Mouse (Mus musculus) thymus, adult 18-20 months (tissue): ENCODE measurements around the gene Arpc2.

Experiments
- DNase-seq, 2 experiments: peaks; one replicate each; pipeline ENCODE4 v3.0.0; 2022; ENCODE audit warnings: mixed read lengths in 2 of 2

Arpc2 gene

GRCm38 (mm10) chr1:74239618-74240017 is 3.7 kb downstream of the Arpc2 start:
- DNase-seq: no peak

GRCm38 (mm10) chr1:74240311-74240710 is 4.4 kb downstream of the Arpc2 start:
- no peak for DNase-seq

GRCm38 (mm10) chr1:74240832-74241231 is 4.9 kb downstream of the Arpc2 start:
- no peak for DNase-seq

GRCm38 (mm10) chr1:74245525-74245924 is 9.6 kb downstream of the Arpc2 start:
- DNase-seq: no peak

GRCm38 (mm10) chr1:74248799-74249198 is 12.9 kb downstream of the Arpc2 start:
- peak in 1 of 2 experiments; percentile 54 for DNase-seq

GRCm38 (mm10) chr1:74249331-74249980 is 13.6 kb downstream of the Arpc2 start:
- DNase-seq: no peak

GRCm38 (mm10) chr1:74250096-74250495 is 14.2 kb downstream of the Arpc2 start:
- no peak for DNase-seq

GRCm38 (mm10) chr1:74255704-74256345 is 19.9 kb downstream of the Arpc2 start:
- no peak for DNase-seq

GRCm38 (mm10) chr1:74256782-74257181 is 20.9 kb downstream of the Arpc2 start:
- no peak for DNase-seq

GRCm38 (mm10) chr1:74262510-74262909 is 26.6 kb downstream of the Arpc2 start:
- no peak for DNase-seq

- no peak for DNase-seq
Measured at GRCm38 (mm10) chr1:74268750-74269149, 32.9 kb downstream of the Arpc2 start.

GRCm38 (mm10) chr1:74271659-74272058 is 35.8 kb downstream of the Arpc2 start:
- no peak for DNase-seq

GRCm38 (mm10) chr1:74275015-74275414 is 39.1 kb downstream of the Arpc2 start:
- no peak for DNase-seq

GRCm38 (mm10) chr1:74277041-74277440 is 41.2 kb downstream of the Arpc2 start:
- DNase-seq: no peak

- no peak for DNase-seq
Measured at GRCm38 (mm10) chr1:74277883-74278537, 42.1 kb downstream of the Arpc2 start.

- no peak for DNase-seq
Measured at GRCm38 (mm10) chr1:74278538-74278937, 42.7 kb downstream of the Arpc2 start, which contains the start of gene Gpbar1. Gene Gpbar1 (plus strand): TSS chr1:74278550.

- DNase-seq: no peak
Measured at GRCm38 (mm10) chr1:74278988-74279387, 43.1 kb downstream of the Arpc2 start.

GRCm38 (mm10) chr1:74280591-74281325 is 44.9 kb downstream of the Arpc2 start:
- no peak for DNase-seq

- DNase-seq: no peak
Measured at GRCm38 (mm10) chr1:74281372-74281771, 45.5 kb downstream of the Arpc2 start.

- no peak for DNase-seq
Measured at GRCm38 (mm10) chr1:74281886-74282285, 46.0 kb downstream of the Arpc2 start.

GRCm38 (mm10) chr1:74282896-74283625 is 47.2 kb downstream of the Arpc2 start:
- no peak for DNase-seq

GRCm38 (mm10) chr1:74283686-74284463 is 48.0 kb downstream of the Arpc2 start:
- DNase-seq: peak; percentile 49 to 67
